Mouse (Mus musculus) liver, adult 2 months (tissue): ENCODE measurements around the gene Rnf186.
"Not testable (repeated sequence)": the region's sequence is repeated elsewhere in the genome, so short reads cannot be mapped to it uniquely, and the experiment has no call there.

Experiments used
- CTCF ChIP-seq: fragments of 200-500 bp; IDR thresholded peaks from 2 replicates; pipeline ENCODE4 v1.5.1; 2011; ENCODE audit warnings: low read depth, low read length, control low read depth
- POLR2A ChIP-seq: fragments of 200-500 bp; IDR thresholded peaks from 2 replicates; pipeline ENCODE4 v1.6.1; 2011; ENCODE audit warnings: low read length, control low read depth; ENCODE audit not compliant: insufficient read depth; ENCODE audit errors: extremely low read depth

GRCm38 (mm10) chr4:138974540-138974939, 7.6 kb downstream of the Rnf186 start:
- not testable (repeated sequence) for TF ChIP-seq CTCF, POLR2A
